Mouse (Mus musculus) CH12.LX (cell line): ENCODE measurements around the gene 1700013G24Rik. TPM values are rescaled to one million over a fixed set of nuclear protein-coding genes. Genes with fewer than 3 reads are reported as not detected.

ENCODE experiments used
- DNase-seq: peaks from one replicate; pipeline ENCODE4 v3.0.0-alpha.2; 2013; ENCODE audit errors: extremely low read depth
- H3K27ac ChIP-seq: 2 replicates; pipeline ENCODE4 v1.5.1; 2012; ENCODE audit warnings: low read depth, mild to moderate bottlenecking, control low read depth, moderate library complexity; ENCODE audit not compliant: insufficient read depth
- H3K27me3 ChIP-seq: replicated peaks from 2 replicates; pipeline ENCODE3; 2012; ENCODE audit warnings: inconsistent platforms
- H3K36me3 ChIP-seq, 2 experiments: replicated peaks in 1 of 2; 2 replicates each; pipeline versions ENCODE3 to v1.6.1; 2012; ENCODE audit warnings: inconsistent platforms in 1 of 2, low read length in 1 of 2, mild to moderate bottlenecking in 1 of 2, mixed read lengths in 1 of 2, moderate library complexity in 1 of 2; ENCODE audit not compliant: control insufficient read depth in 1 of 2, insufficient read depth in 1 of 2
- H3K4me1 ChIP-seq, 2 experiments: 2 replicates each; pipeline ENCODE4 v1.6.1; 2012; ENCODE audit warnings: inconsistent platforms in 1 of 2, moderate library complexity in 1 of 2; ENCODE audit not compliant: insufficient read depth in 2 of 2, control insufficient read depth in 1 of 2
- H3K4me2 ChIP-seq: 2 replicates; pipeline ENCODE4 v1.6.1; 2012; ENCODE audit warnings: low read depth, mild to moderate bottlenecking, control low read depth; ENCODE audit not compliant: poor library complexity, insufficient read depth, severe bottlenecking
- H3K4me3 ChIP-seq, 3 experiments: fragments of 150-350 bp in 1 of 3; sonication (generic) in 1 of 3; replicated peaks in 1 of 3; 2 replicates each; pipeline versions ENCODE3 to v1.5.1; 2011 to 2012; ENCODE audit warnings: low read depth in 2 of 3, low read length in 2 of 3, mild to moderate bottlenecking in 2 of 3, moderate library complexity in 2 of 3, control low read depth in 1 of 3, improper control_type of control experiment in 1 of 3, inconsistent platforms in 1 of 3, mixed read lengths in 1 of 3; ENCODE audit not compliant: poor library complexity in 1 of 3
- H3K79me2 ChIP-seq: replicated peaks from 2 replicates; pipeline ENCODE4 v1.6.1; 2012; ENCODE audit warnings: mild to moderate bottlenecking, moderate library complexity; ENCODE audit not compliant: control insufficient read depth, poor library complexity, insufficient read depth, severe bottlenecking; ENCODE audit errors: extremely low read depth
- H3K9ac ChIP-seq: 2 replicates; pipeline ENCODE4 v1.6.1; 2012; ENCODE audit warnings: low read depth, mild to moderate bottlenecking, control low read depth, moderate library complexity; ENCODE audit not compliant: insufficient read depth
- H3K9me3 ChIP-seq: replicated peaks from 2 replicates; pipeline ENCODE3; 2012; ENCODE audit warnings: low read length, inconsistent platforms, mixed read lengths
- CHD1 ChIP-seq: IDR thresholded peaks from 2 replicates; pipeline ENCODE4 v1.6.1; 2012; ENCODE audit warnings: low read depth, low read length, improper control_type of control experiment, inconsistent platforms
- CTCF ChIP-seq, 2 experiments: IDR thresholded peaks in 1 of 2; conservative IDR thresholded peaks in 1 of 2; 2 replicates each; pipeline ENCODE4 v1.5.1; 2011 to 2012; ENCODE audit warnings: low read depth in 2 of 2, low read length in 2 of 2, improper control_type of control experiment in 1 of 2, inconsistent platforms in 1 of 2, mild to moderate bottlenecking in 1 of 2, moderate library complexity in 1 of 2
- EP300 ChIP-seq: IDR thresholded peaks from 2 replicates; pipeline ENCODE4 v1.6.1; 2011; ENCODE audit warnings: low read length, improper control_type of control experiment
- ETS1 ChIP-seq: conservative IDR thresholded peaks from 2 replicates; pipeline ENCODE4 v1.6.1; 2012; ENCODE audit warnings: low read depth, mild to moderate bottlenecking, inconsistent platforms, low read length, improper control_type of control experiment, moderate library complexity
- IRF4 ChIP-seq: IDR thresholded peaks from 2 replicates; pipeline ENCODE4 v1.6.1; 2014; ENCODE audit warnings: low read depth, mild to moderate bottlenecking, inconsistent platforms, low read length, improper control_type of control experiment
- JUN ChIP-seq: IDR thresholded peaks from 2 replicates; pipeline ENCODE4 v1.6.1; 2011; ENCODE audit warnings: low read depth, mild to moderate bottlenecking, low read length, improper control_type of control experiment, moderate library complexity; ENCODE audit not compliant: insufficient read depth
- JUND ChIP-seq: conservative IDR thresholded peaks from 2 replicates; pipeline ENCODE4 v1.6.1; 2011; ENCODE audit warnings: low read depth, low read length, improper control_type of control experiment
- MAFK ChIP-seq: IDR thresholded peaks from 2 replicates; pipeline ENCODE4 v1.6.1; 2011; ENCODE audit warnings: low read length, improper control_type of control experiment; ENCODE audit not compliant: insufficient replicate concordance
- MEF2A ChIP-seq: IDR thresholded peaks from 2 replicates; pipeline ENCODE4 v1.6.1; 2014; ENCODE audit warnings: low read depth, mild to moderate bottlenecking, inconsistent platforms, low read length, improper control_type of control experiment, borderline replicate concordance
- NRF1 ChIP-seq: IDR thresholded peaks from 2 replicates; pipeline ENCODE4 v1.6.1; 2014; ENCODE audit warnings: low read depth, mild to moderate bottlenecking, inconsistent platforms, low read length, improper control_type of control experiment, moderate library complexity
- PAX5 ChIP-seq: IDR thresholded peaks from 2 replicates; pipeline ENCODE4 v1.6.1; 2012; ENCODE audit warnings: low read length, inconsistent platforms, mixed read lengths
- SMC3 ChIP-seq: IDR thresholded peaks from 2 replicates; pipeline ENCODE4 v1.6.1; 2011; ENCODE audit warnings: low read depth, low read length, improper control_type of control experiment
- TBP ChIP-seq: conservative IDR thresholded peaks from 2 replicates; pipeline ENCODE4 v1.6.1; 2011; ENCODE audit warnings: low read depth, low read length, improper control_type of control experiment
- TCF12 ChIP-seq: IDR thresholded peaks from 2 replicates; pipeline ENCODE4 v1.6.1; 2014; ENCODE audit warnings: low read depth, mild to moderate bottlenecking, inconsistent platforms, low read length, improper control_type of control experiment
- USF2 ChIP-seq: conservative IDR thresholded peaks from 2 replicates; pipeline ENCODE4 v1.6.1; 2011; ENCODE audit warnings: low read depth, low read length, improper control_type of control experiment
- ZKSCAN1 ChIP-seq: IDR thresholded peaks from 2 replicates; pipeline ENCODE4 v1.6.1; 2012; ENCODE audit warnings: low read depth, inconsistent platforms, low read length, improper control_type of control experiment, borderline replicate concordance
- ZMIZ1 ChIP-seq: IDR thresholded peaks from 2 replicates; pipeline ENCODE4 v1.6.1; 2012; ENCODE audit warnings: low read depth, mild to moderate bottlenecking, inconsistent platforms, low read length, improper control_type of control experiment
- ZNF384 ChIP-seq: IDR thresholded peaks from 2 replicates; pipeline ENCODE4 v1.6.1; 2012; ENCODE audit warnings: low read depth, low read length, improper control_type of control experiment, inconsistent platforms
- dilution Hi-C: fragments of 300-500 bp; cut with MboI; formaldehyde crosslinking; loops from 2 replicates; pipeline ENCODE4 v1.14.3; 2020; ENCODE audit warnings: low sequenced_read_pairs; ENCODE audit not compliant: extremely low pct_unique_long_range_greater_than_20kb, extremely low pct_ligation_motif_present
- in situ Hi-C: fragments of 300-500 bp; cut with MboI; formaldehyde crosslinking; loops from 3 replicates; pipeline ENCODE4 v1.14.3; 2019; ENCODE audit warnings: low sequenced_read_pairs, low pct_ligation_motif_present, low pct_unique_long_range_greater_than_20kb, mixed read lengths
- polyA plus RNA-seq: library from polyadenylated mRNA; unstranded; fragments of >175 nt; gene quantifications from 2 replicates; pipeline ENCODE4 v1.2.1, GENCODE M21; 2012; ENCODE audit warnings: low read depth; ENCODE audit not compliant: insufficient read length
- total RNA-seq, 2 experiments: library from RNA; depleted of rRNA; stranded (reverse); fragments of 300-350 nt in 1 of 2; fragments of >200 nt in 1 of 2; gene quantifications; 2 replicates each; pipeline ENCODE4 v1.2.3; 2012 to 2014

1700013G24Rik gene
- total and polyA plus RNA-seq, 3 experiments: not detected

DNA sequence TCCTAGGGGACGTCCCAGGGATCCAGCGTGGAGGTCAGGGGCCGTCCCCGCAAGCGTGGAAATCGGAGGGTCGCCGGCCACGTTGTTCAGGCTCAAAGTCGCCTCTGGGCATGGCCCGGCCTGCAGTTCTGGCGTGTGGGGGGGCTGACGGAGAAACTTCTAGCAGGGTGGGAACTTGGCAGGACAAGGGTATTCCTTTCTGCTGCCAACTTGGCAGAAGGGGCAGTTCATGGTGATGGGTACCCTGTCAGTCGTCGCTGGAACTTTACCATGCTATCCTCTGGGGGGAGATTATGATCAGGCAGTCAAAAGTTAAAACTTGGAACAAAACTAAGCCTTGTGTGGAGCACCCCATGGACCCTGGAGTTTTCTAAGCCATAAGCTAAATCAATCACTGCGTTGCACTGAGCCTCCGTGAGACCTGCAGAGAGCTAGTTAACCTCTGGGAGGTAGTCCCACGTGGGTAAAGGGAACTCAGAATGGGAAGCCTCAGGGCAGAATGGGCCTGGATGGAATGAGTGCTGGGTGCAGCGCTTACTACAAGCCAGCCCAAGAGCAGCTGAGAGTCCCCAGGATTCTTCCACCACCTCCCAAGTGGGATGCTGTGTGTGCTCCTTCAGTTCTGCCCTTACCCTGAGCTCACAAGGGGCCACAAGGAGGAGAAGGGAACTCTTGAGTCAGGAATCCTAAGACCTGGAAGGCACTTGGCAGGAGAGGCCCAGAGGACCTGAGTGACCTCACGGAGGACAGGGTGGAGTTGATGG is 16.2 kb downstream of the 1700013G24Rik start:
- Histone ChIP-seq H3K79me2 (no peaks in the 10 kb centered on the region), H3K9ac (peak overlapping the region; percentile 51; the same call in 1 of the 2 replicates), H3K27me3 (peaks cover 18% of the 10 kb centered on the region), H3K4me3 (peak overlapping the region; percentile 50 to 84 (median 72)), H3K4me1 (peaks cover 11 to 31% of the 10 kb centered on the region in 2 experiments), H3K36me3 (peaks cover 0 to 7% of the 10 kb centered on the region in 2 experiments), H3K4me2 (peak overlapping the region; percentile 59), H3K9me3 (no peaks in the 10 kb centered on the region)
- dilution Hi-C loops: no loop called here
- in situ Hi-C loops: loop anchor here (5.0 kb wide), 1 partner anchor 33 kb away; no protein-coding TSS in a partner anchor
- DNase-seq: no peak
- no peak for TF ChIP-seq PAX5
- no peak for TF ChIP-seq IRF4
- no peak for TF ChIP-seq ZNF384
- TF ChIP-seq MEF2A: no peak
- no peak for TF ChIP-seq SMC3
- no peak for TF ChIP-seq ETS1
- TF ChIP-seq TBP: no peak
- TF ChIP-seq USF2: no peak
- no peak for TF ChIP-seq NRF1
- no peak for TF ChIP-seq EP300
- no peak for TF ChIP-seq MAFK
- TF ChIP-seq JUN: no peak
- no peak for TF ChIP-seq CTCF (conservative IDR thresholded peaks at IDR 0.05 in 1 of 2, IDR thresholded peaks at IDR 0.05 in 1 of 2; ENCODE audit: low read depth in 2 of 2, low read length in 2 of 2)
- no peak for TF ChIP-seq TCF12
- TF ChIP-seq JUND: no peak
- TF ChIP-seq CHD1: no peak
- TF ChIP-seq ZKSCAN1: no peak
- TF ChIP-seq ZMIZ1: no peak
- TF ChIP-seq, all 38 proteins: peak for 0
- no peak overlapping the region for H3K27ac ChIP-seq
